Mouse (Mus musculus) CH12.LX (cell line): Measurements from ENCODE around the gene Fgfr1op. TPM values are rescaled to one million over a fixed set of nuclear protein-coding genes. Genes with fewer than 3 reads are reported as not detected.
"Not testable (repeated sequence)": the region's sequence is repeated elsewhere in the genome, so short reads cannot be mapped to it uniquely, and the experiment has no call there.

ENCODE experiments used
- DNase-seq: peaks from one replicate; pipeline ENCODE4 v3.0.0-alpha.2; 2013; ENCODE audit errors: extremely low read depth
- H3K27ac ChIP-seq: 2 replicates; pipeline ENCODE4 v1.5.1; 2012; ENCODE audit warnings: low read depth, mild to moderate bottlenecking, control low read depth, moderate library complexity; ENCODE audit not compliant: insufficient read depth
- H3K27me3 ChIP-seq: replicated peaks from 2 replicates; pipeline ENCODE3; 2012; ENCODE audit warnings: inconsistent platforms
- H3K36me3 ChIP-seq, 2 experiments: replicated peaks in 1 of 2; 2 replicates each; pipeline versions ENCODE3 to v1.6.1; 2012; ENCODE audit warnings: inconsistent platforms in 1 of 2, low read length in 1 of 2, mild to moderate bottlenecking in 1 of 2, mixed read lengths in 1 of 2, moderate library complexity in 1 of 2; ENCODE audit not compliant: control insufficient read depth in 1 of 2, insufficient read depth in 1 of 2
- H3K4me1 ChIP-seq, 2 experiments: 2 replicates each; pipeline ENCODE4 v1.6.1; 2012; ENCODE audit warnings: inconsistent platforms in 1 of 2, moderate library complexity in 1 of 2; ENCODE audit not compliant: insufficient read depth in 2 of 2, control insufficient read depth in 1 of 2
- H3K4me2 ChIP-seq: 2 replicates; pipeline ENCODE4 v1.6.1; 2012; ENCODE audit warnings: low read depth, mild to moderate bottlenecking, control low read depth; ENCODE audit not compliant: poor library complexity, insufficient read depth, severe bottlenecking
- H3K4me3 ChIP-seq, 3 experiments: fragments of 150-350 bp in 1 of 3; sonication (generic) in 1 of 3; replicated peaks in 1 of 3; 2 replicates each; pipeline versions ENCODE3 to v1.5.1; 2011 to 2012; ENCODE audit warnings: low read depth in 2 of 3, low read length in 2 of 3, mild to moderate bottlenecking in 2 of 3, moderate library complexity in 2 of 3, control low read depth in 1 of 3, improper control_type of control experiment in 1 of 3, inconsistent platforms in 1 of 3, mixed read lengths in 1 of 3; ENCODE audit not compliant: poor library complexity in 1 of 3
- H3K79me2 ChIP-seq: replicated peaks from 2 replicates; pipeline ENCODE4 v1.6.1; 2012; ENCODE audit warnings: mild to moderate bottlenecking, moderate library complexity; ENCODE audit not compliant: control insufficient read depth, poor library complexity, insufficient read depth, severe bottlenecking; ENCODE audit errors: extremely low read depth
- H3K9ac ChIP-seq: 2 replicates; pipeline ENCODE4 v1.6.1; 2012; ENCODE audit warnings: low read depth, mild to moderate bottlenecking, control low read depth, moderate library complexity; ENCODE audit not compliant: insufficient read depth
- H3K9me3 ChIP-seq: replicated peaks from 2 replicates; pipeline ENCODE3; 2012; ENCODE audit warnings: low read length, inconsistent platforms, mixed read lengths
- BHLHE40 ChIP-seq: IDR thresholded peaks from 2 replicates; pipeline ENCODE4 v1.6.1; 2011; ENCODE audit warnings: mild to moderate bottlenecking, low read depth, low read length, improper control_type of control experiment
- CTCF ChIP-seq, 2 experiments: IDR thresholded peaks in 1 of 2; conservative IDR thresholded peaks in 1 of 2; 2 replicates each; pipeline ENCODE4 v1.5.1; 2011 to 2012; ENCODE audit warnings: low read depth in 2 of 2, low read length in 2 of 2, improper control_type of control experiment in 1 of 2, inconsistent platforms in 1 of 2, mild to moderate bottlenecking in 1 of 2, moderate library complexity in 1 of 2
- NELFE ChIP-seq: IDR thresholded peaks from 2 replicates; pipeline ENCODE4 v1.6.1; 2011; ENCODE audit warnings: low read depth, low read length, improper control_type of control experiment
- RAD21 ChIP-seq: IDR thresholded peaks from 2 replicates; pipeline ENCODE4 v1.6.1; 2011; ENCODE audit warnings: low read depth, mild to moderate bottlenecking, low read length, improper control_type of control experiment, moderate library complexity
- SMC3 ChIP-seq: IDR thresholded peaks from 2 replicates; pipeline ENCODE4 v1.6.1; 2011; ENCODE audit warnings: low read depth, low read length, improper control_type of control experiment
- dilution Hi-C: fragments of 300-500 bp; cut with MboI; formaldehyde crosslinking; loops from 2 replicates; pipeline ENCODE4 v1.14.3; 2020; ENCODE audit warnings: low sequenced_read_pairs; ENCODE audit not compliant: extremely low pct_unique_long_range_greater_than_20kb, extremely low pct_ligation_motif_present
- in situ Hi-C: fragments of 300-500 bp; cut with MboI; formaldehyde crosslinking; loops from 3 replicates; pipeline ENCODE4 v1.14.3; 2019; ENCODE audit warnings: low sequenced_read_pairs, low pct_ligation_motif_present, low pct_unique_long_range_greater_than_20kb, mixed read lengths
- polyA plus RNA-seq: library from polyadenylated mRNA; unstranded; fragments of >175 nt; gene quantifications from 2 replicates; pipeline ENCODE4 v1.2.1, GENCODE M21; 2012; ENCODE audit warnings: low read depth; ENCODE audit not compliant: insufficient read length
- total RNA-seq, 2 experiments: library from RNA; depleted of rRNA; stranded (reverse); fragments of 300-350 nt in 1 of 2; fragments of >200 nt in 1 of 2; gene quantifications; 2 replicates each; pipeline ENCODE4 v1.2.3; 2012 to 2014

The Fgfr1op gene
- total and polyA plus RNA-seq, 3 experiments, result 29.8 to 56.3 (median 46.9) TPM

- H3K9ac ChIP-seq, H3K4me1 ChIP-seq, H3K9me3 ChIP-seq, dilution Hi-C loops, H3K4me3 ChIP-seq, H3K27ac ChIP-seq, H3K79me2 ChIP-seq, H3K27me3 ChIP-seq, H3K4me2 ChIP-seq, H3K36me3 ChIP-seq, in situ Hi-C loops: not testable (repeated sequence)
- TF ChIP-seq RAD21 (peak; percentile 25), CTCF (conservative IDR thresholded peaks at IDR 0.05 in 1 of 2, IDR thresholded peaks at IDR 0.05 in 1 of 2; ENCODE audit: low read depth in 2 of 2, low read length in 2 of 2) (peak in 1 of 2 experiments; percentile 51; a peak in 2 of 4 replicates), SMC3 (peak; percentile 37)
- peak; percentile 11 for DNase-seq
Observed at GRCm38 (mm10) chr17:8160969-8161368, 4.3 kb upstream of the Fgfr1op start.

- not testable (repeated sequence) for DNase-seq, H3K4me2 ChIP-seq
Observed at GRCm38 (mm10) chr17:8165608-8165945, 276 bp downstream of the Fgfr1op start.

DNA sequence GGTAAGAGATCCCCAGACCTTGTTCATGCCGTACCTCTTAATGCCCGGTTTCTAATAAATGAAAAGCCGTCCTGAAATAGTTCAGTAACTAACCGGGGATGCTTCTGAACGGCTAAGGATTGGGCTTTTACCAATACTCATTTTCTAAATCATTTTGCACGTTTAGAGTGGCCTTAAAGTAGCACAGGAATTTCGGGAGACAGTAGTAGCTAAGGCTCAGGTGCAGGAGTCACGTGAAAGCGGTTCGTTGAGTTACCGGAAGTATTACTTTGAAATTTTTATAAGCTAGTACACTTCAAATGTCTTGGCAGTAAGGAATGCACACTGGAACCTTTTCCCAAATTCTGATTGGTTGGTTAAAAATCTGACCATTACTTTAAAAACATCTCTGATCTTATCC lies 676 bp downstream of the Fgfr1op start:
- H3K4me1 ChIP-seq, result peaks cover 6 to 30% of the 10 kb centered on the region in 2 experiments
- dilution Hi-C loops, H3K27me3 ChIP-seq, DNase-seq, H3K9me3 ChIP-seq, H3K27ac ChIP-seq, H3K79me2 ChIP-seq, in situ Hi-C loops: not testable (repeated sequence)
- H3K4me2 ChIP-seq, result peak overlapping the region; percentile 61; the same call in 1 of the 2 replicates
- H3K36me3 ChIP-seq, result peaks cover 8 to 22% of the 10 kb centered on the region in 2 experiments
- H3K4me3 ChIP-seq, result peak overlapping the region in 2 of 3 experiments; percentile 57 to 95
- peak; percentile 70 for TF ChIP-seq BHLHE40
- TF ChIP-seq, all 38 proteins: peak for 1; not testable (repeated sequence) for 37
- H3K9ac ChIP-seq, result peak overlapping the region; percentile 83; the same call in 1 of the 2 replicates

More at GRCm38 (mm10) chr17:8165608-8165945, 276 bp downstream of the Fgfr1op start:
- Histone ChIP-seq H3K4me3 (peak overlapping the region; percentile 55 to 95 (median 57)), H3K9ac (peak overlapping the region; percentile 83)
- in situ Hi-C loops, H3K27ac ChIP-seq: not testable (repeated sequence)
- 0 out of 2 replicates have a peak, but pooled peaks have one; percentile 7 for TF ChIP-seq NELFE
- TF ChIP-seq, all 38 proteins: peak for 1; not testable (repeated sequence) for 37
- dilution Hi-C loops, H3K27me3 ChIP-seq, H3K79me2 ChIP-seq, H3K9me3 ChIP-seq: not testable (repeated sequence)
- H3K36me3 ChIP-seq, result peaks cover 7 to 20% of the 10 kb centered on the region in 2 experiments
- H3K4me1 ChIP-seq, result peaks cover 5 to 26% of the 10 kb centered on the region in 2 experiments

DNA sequence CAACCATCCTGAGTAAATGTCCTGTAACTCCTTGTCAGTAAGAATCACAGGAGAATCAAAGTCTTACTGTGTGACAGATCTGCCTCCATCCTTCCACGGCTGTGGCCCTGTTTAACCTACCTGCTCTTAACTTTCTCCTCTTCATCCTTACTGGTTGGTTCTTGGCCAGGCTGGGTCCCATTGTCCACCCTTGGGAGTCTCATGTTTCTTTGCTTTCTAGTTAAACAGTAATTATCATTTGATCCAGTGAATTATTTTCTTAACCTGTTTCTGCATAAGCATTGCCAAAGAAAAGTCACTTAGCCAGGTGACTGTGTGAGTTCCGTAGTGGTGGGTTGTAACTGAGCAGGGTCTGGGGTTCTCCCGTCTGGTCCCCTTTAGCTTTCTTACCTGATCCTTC lies 1.2 kb downstream of the Fgfr1op start:
- DNase-seq, H3K27me3 ChIP-seq, H3K79me2 ChIP-seq, dilution Hi-C loops, H3K4me3 ChIP-seq, H3K27ac ChIP-seq, H3K9me3 ChIP-seq, in situ Hi-C loops: not testable (repeated sequence)
- peak overlapping the region; percentile 83; the same call in 1 of the 2 replicates for H3K9ac ChIP-seq
- H3K4me1 ChIP-seq, result peaks cover 9 to 35% of the 10 kb centered on the region in 2 experiments
- H3K4me2 ChIP-seq, result peak overlapping the region; percentile 61
- peaks cover 10 to 27% of the 10 kb centered on the region in 2 experiments for H3K36me3 ChIP-seq

DNA sequence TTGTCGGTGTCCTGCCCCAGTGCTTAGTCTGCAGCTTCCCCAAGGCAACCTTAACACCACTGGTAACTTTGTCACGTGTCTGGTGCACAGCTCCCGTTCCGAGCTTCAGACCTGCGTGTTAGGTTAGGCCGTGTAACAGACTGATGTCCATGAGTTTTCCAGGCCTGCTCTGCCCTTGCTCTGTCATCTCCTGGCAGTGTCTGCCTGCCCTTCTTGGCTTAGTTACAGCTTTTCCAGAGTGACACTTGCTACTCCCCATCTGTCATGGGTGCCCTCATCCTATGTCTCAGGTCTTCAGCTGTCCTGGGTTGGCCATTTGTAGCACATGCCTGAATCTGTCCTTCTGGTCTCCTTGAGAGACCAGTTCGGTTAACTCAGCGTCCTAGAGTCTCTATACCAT lies 2.1 kb downstream of the Fgfr1op start:
- H3K27ac ChIP-seq, H3K9ac ChIP-seq, H3K9me3 ChIP-seq, H3K4me3 ChIP-seq, H3K27me3 ChIP-seq, dilution Hi-C loops, in situ Hi-C loops, H3K4me2 ChIP-seq, DNase-seq, H3K79me2 ChIP-seq: not testable (repeated sequence)
- peaks cover 16 to 36% of the 10 kb centered on the region in 2 experiments for H3K36me3 ChIP-seq
- peaks cover 9 to 43% of the 10 kb centered on the region in 2 experiments for H3K4me1 ChIP-seq
